Mouse (Mus musculus) common myeloid progenitor, adult 5-6 weeks (primary cell): ENCODE measurements around the gene Prr15. TPM values are rescaled to one million over a fixed set of nuclear protein-coding genes. Genes with fewer than 3 reads are reported as not detected.
A peak's percentile ranks its signal among the peaks of the same experiment; 100 is the strongest.

Source experiments
- ATAC-seq: replicated peaks from 2 replicates; pipeline ENCODE4 v1.8.0; 2016; ENCODE audit warnings: low read depth, mild to moderate bottlenecking, moderate TSS enrichment, inconsistent platforms; ENCODE audit not compliant: poor library complexity, severe bottlenecking
- total RNA-seq: library from RNA; stranded (forward); fragments of 200-1000, 187-1606 nt; gene quantifications from 2 replicates; pipeline ENCODE4 v1.2.3, GENCODE M21; 2017

Gene Prr15
- not detected in 2 replicates for total RNA-seq

- ATAC-seq, result no peak
Measured at GRCm38 (mm10) chr6:54325246-54325885, at the start of gene Prr15. Prr15 (plus strand) TSS chr6:54325835.

- ATAC-seq, result no peak; the same call in 1 of the 2 replicates
Measured at GRCm38 (mm10) chr6:54277234-54277633, 48.4 kb upstream of the Prr15 start.

GRCm38 (mm10) chr6:54277828-54278227 lies 47.8 kb upstream of the Prr15 start:
- no peak for ATAC-seq

GRCm38 (mm10) chr6:54278613-54279012 lies 47.0 kb upstream of the Prr15 start:
- ATAC-seq, result no peak

GRCm38 (mm10) chr6:54279391-54279790 lies 46.2 kb upstream of the Prr15 start:
- no peak for ATAC-seq

- no peak for ATAC-seq
Measured at GRCm38 (mm10) chr6:54280248-54280647, 45.4 kb upstream of the Prr15 start.

GRCm38 (mm10) chr6:54283299-54283698 lies 42.3 kb upstream of the Prr15 start:
- ATAC-seq, result peak; percentile 56; the same call in 1 of the 2 replicates

- ATAC-seq, result peak; percentile 64
Measured at GRCm38 (mm10) chr6:54284167-54284711, 41.4 kb upstream of the Prr15 start.

- ATAC-seq, result no peak
Measured at GRCm38 (mm10) chr6:54286813-54287212, 38.8 kb upstream of the Prr15 start.

- no peak for ATAC-seq
Measured at GRCm38 (mm10) chr6:54289774-54290500, 35.7 kb upstream of the Prr15 start.

- no peak for ATAC-seq
Measured at GRCm38 (mm10) chr6:54297231-54297630, 28.4 kb upstream of the Prr15 start.

- ATAC-seq, result no peak
Measured at GRCm38 (mm10) chr6:54299417-54299816, 26.2 kb upstream of the Prr15 start.

GRCm38 (mm10) chr6:54305777-54306176 lies 19.9 kb upstream of the Prr15 start:
- no peak for ATAC-seq

- no peak for ATAC-seq
Measured at GRCm38 (mm10) chr6:54313071-54313470, 12.6 kb upstream of the Prr15 start.

- ATAC-seq, result no peak
Measured at GRCm38 (mm10) chr6:54318618-54319017, 7.0 kb upstream of the Prr15 start.

GRCm38 (mm10) chr6:54319198-54319597 lies 6.4 kb upstream of the Prr15 start:
- ATAC-seq, result no peak

GRCm38 (mm10) chr6:54320236-54320635 lies 5.4 kb upstream of the Prr15 start:
- no peak for ATAC-seq

- peak; percentile 40 for ATAC-seq
Measured at GRCm38 (mm10) chr6:54326671-54327625, 1.3 kb downstream of the Prr15 start.

- ATAC-seq, result peak; percentile 77
Measured at GRCm38 (mm10) chr6:54327626-54328003, 2.0 kb downstream of the Prr15 start.

GRCm38 (mm10) chr6:54328783-54329182 lies 3.1 kb downstream of the Prr15 start:
- no peak for ATAC-seq
